Mouse (Mus musculus): ENCODE results near the gene Prn.

GRCm38 (mm10) chr2:131883136-131883535 lies 26.6 kb upstream of the Prn start:
- TF ChIP-seq POLR2A (IDR thresholded peaks at IDR 0.05; ENCODE audit: borderline replicate concordance, extremely low read depth, low read depth, low read length) = no peak
- TF ChIP-seq CTCF (IDR thresholded peaks at IDR 0.05; ENCODE audit: insufficient read depth, low read length) = no peak

Data from lung, adult 2 months (tissue).